Mouse (Mus musculus): ENCODE data around the gene Nek11. TPM values are rescaled to one million over a fixed set of nuclear protein-coding genes. Genes with fewer than 3 reads are reported as not detected.

The Nek11 gene
- polyA plus RNA-seq, 1 experiment from 2014 or later: 0.43 TPM

- Histone ChIP-seq H3K4me2 (ENCODE audit: low read depth, low read length) (no peak overlapping the region), H3K27ac (replicated peaks; ENCODE audit: low read depth, low read length) (no peak overlapping the region), H3K9ac (replicated peaks; ENCODE audit: low read length) (no peak overlapping the region), H3K27me3 (ENCODE audit: control insufficient read depth, insufficient read depth, low read length) (no peaks in the 10 kb centered on the region), H3K36me3 (replicated peaks; ENCODE audit: control insufficient read depth, insufficient read depth, low read depth, low read length) (no peaks in the 10 kb centered on the region), H3K4me1 (ENCODE audit: control insufficient read depth, insufficient read depth, low read length) (no peaks in the 10 kb centered on the region), H3K9me3 (replicated peaks; ENCODE audit: control insufficient read depth, low read length) (no peaks in the 10 kb centered on the region), H3K4me3 (ENCODE audit: low read depth, low read length) (no peak overlapping the region)
- ATAC-seq (replicated peaks; ENCODE audit: insufficient number of reproducible peaks, low FRiP score, low TSS enrichment, low read depth): no peak
- WGBS: 35% methylated on average over 9 of the region's 9 CpGs
- peak; percentile 67 for DNase-seq (ENCODE audit: low spot score)
Measured at GRCm38 (mm10) chr9:105309553-105310281, 85.6 kb downstream of the Nek11 start.

- ATAC-seq (replicated peaks; ENCODE audit: insufficient number of reproducible peaks, low FRiP score, low TSS enrichment, low read depth) (no peak), DNase-seq (ENCODE audit: low spot score) (no peak)
- no peaks in the 10 kb centered on the region for H3K36me3 ChIP-seq (replicated peaks; ENCODE audit: control insufficient read depth, insufficient read depth, low read depth, low read length)
- H3K9me3 ChIP-seq (replicated peaks; ENCODE audit: control insufficient read depth, low read length): no peaks in the 10 kb centered on the region
- no peak overlapping the region for H3K4me3 ChIP-seq (ENCODE audit: low read depth, low read length)
- H3K27ac ChIP-seq (replicated peaks; ENCODE audit: low read depth, low read length): no peak overlapping the region
- no peaks in the 10 kb centered on the region for H3K4me1 ChIP-seq (ENCODE audit: control insufficient read depth, insufficient read depth, low read length)
- no peak overlapping the region for H3K4me2 ChIP-seq (ENCODE audit: low read depth, low read length)
- 90% methylated on average over 2 of the region's 2 CpGs for WGBS
- no peaks in the 10 kb centered on the region for H3K27me3 ChIP-seq (ENCODE audit: control insufficient read depth, insufficient read depth, low read length)
- no peak overlapping the region for H3K9ac ChIP-seq (replicated peaks; ENCODE audit: low read length)
Measured at GRCm38 (mm10) chr9:105306042-105306441, 89.3 kb downstream of the Nek11 start.

- ATAC-seq (replicated peaks; ENCODE audit: insufficient number of reproducible peaks, low FRiP score, low TSS enrichment, low read depth) (no peak), DNase-seq (ENCODE audit: low spot score) (no peak)
- Histone ChIP-seq H3K4me2 (ENCODE audit: low read depth, low read length) (no peak overlapping the region), H3K27me3 (ENCODE audit: control insufficient read depth, insufficient read depth, low read length) (no peaks in the 10 kb centered on the region), H3K4me1 (ENCODE audit: control insufficient read depth, insufficient read depth, low read length) (no peaks in the 10 kb centered on the region), H3K4me3 (ENCODE audit: low read depth, low read length) (no peak overlapping the region), H3K36me3 (replicated peaks; ENCODE audit: control insufficient read depth, insufficient read depth, low read depth, low read length) (no peaks in the 10 kb centered on the region), H3K9ac (replicated peaks; ENCODE audit: low read length) (no peak overlapping the region), H3K27ac (replicated peaks; ENCODE audit: low read depth, low read length) (no peak overlapping the region), H3K9me3 (replicated peaks; ENCODE audit: control insufficient read depth, low read length) (no peaks in the 10 kb centered on the region)
- WGBS: 76% methylated on average over 3 of the region's 3 CpGs
Measured at GRCm38 (mm10) chr9:105302230-105302629, 93.1 kb downstream of the Nek11 start.

- 86% methylated on average over 1 of the region's 1 CpGs for WGBS
- ATAC-seq (replicated peaks; ENCODE audit: insufficient number of reproducible peaks, low FRiP score, low TSS enrichment, low read depth): no peak
Measured at GRCm38 (mm10) chr9:105301396-105301795, 93.9 kb downstream of the Nek11 start.

GRCm38 (mm10) chr9:105300738-105301325, 94.5 kb downstream of the Nek11 start:
- Histone ChIP-seq H3K4me2 (ENCODE audit: low read depth, low read length) (no peak overlapping the region), H3K9me3 (replicated peaks; ENCODE audit: control insufficient read depth, low read length) (no peaks in the 10 kb centered on the region), H3K27me3 (ENCODE audit: control insufficient read depth, insufficient read depth, low read length) (no peaks in the 10 kb centered on the region), H3K27ac (replicated peaks; ENCODE audit: low read depth, low read length) (no peak overlapping the region), H3K36me3 (replicated peaks; ENCODE audit: control insufficient read depth, insufficient read depth, low read depth, low read length) (no peaks in the 10 kb centered on the region), H3K4me1 (ENCODE audit: control insufficient read depth, insufficient read depth, low read length) (no peaks in the 10 kb centered on the region), H3K9ac (replicated peaks; ENCODE audit: low read length) (no peak overlapping the region), H3K4me3 (ENCODE audit: low read depth, low read length) (no peak overlapping the region)
- DNase-seq (ENCODE audit: low spot score) (no peak), ATAC-seq (replicated peaks; ENCODE audit: insufficient number of reproducible peaks, low FRiP score, low TSS enrichment, low read depth) (no peak)
- 84% methylated on average over 2 of the region's 2 CpGs for WGBS

More at GRCm38 (mm10) chr9:105301396-105301795, 93.9 kb downstream of the Nek11 start:
- Histone ChIP-seq H3K4me2 (ENCODE audit: low read depth, low read length) (no peak overlapping the region), H3K4me1 (ENCODE audit: control insufficient read depth, insufficient read depth, low read length) (no peaks in the 10 kb centered on the region), H3K27me3 (ENCODE audit: control insufficient read depth, insufficient read depth, low read length) (no peaks in the 10 kb centered on the region), H3K27ac (replicated peaks; ENCODE audit: low read depth, low read length) (no peak overlapping the region), H3K4me3 (ENCODE audit: low read depth, low read length) (no peak overlapping the region), H3K36me3 (replicated peaks; ENCODE audit: control insufficient read depth, insufficient read depth, low read depth, low read length) (no peaks in the 10 kb centered on the region), H3K9me3 (replicated peaks; ENCODE audit: control insufficient read depth, low read length) (no peaks in the 10 kb centered on the region), H3K9ac (replicated peaks; ENCODE audit: low read length) (no peak overlapping the region)
- no peak for DNase-seq (ENCODE audit: low spot score)

GRCm38 (mm10) chr9:105284670-105285069, 110.7 kb downstream of the Nek11 start:
- WGBS: 43% methylated on average over 7 of the region's 7 CpGs
- Histone ChIP-seq H3K27ac (replicated peaks; ENCODE audit: low read depth, low read length) (no peak overlapping the region), H3K4me1 (ENCODE audit: control insufficient read depth, insufficient read depth, low read length) (no peaks in the 10 kb centered on the region), H3K9ac (replicated peaks; ENCODE audit: low read length) (no peak overlapping the region), H3K4me2 (ENCODE audit: low read depth, low read length) (no peak overlapping the region), H3K36me3 (replicated peaks; ENCODE audit: control insufficient read depth, insufficient read depth, low read depth, low read length) (no peaks in the 10 kb centered on the region), H3K4me3 (ENCODE audit: low read depth, low read length) (no peak overlapping the region), H3K9me3 (replicated peaks; ENCODE audit: control insufficient read depth, low read length) (no peaks in the 10 kb centered on the region), H3K27me3 (ENCODE audit: control insufficient read depth, insufficient read depth, low read length) (no peaks in the 10 kb centered on the region)
- no peak for ATAC-seq (replicated peaks; ENCODE audit: insufficient number of reproducible peaks, low FRiP score, low TSS enrichment, low read depth)
- DNase-seq (ENCODE audit: low spot score): no peak

- H3K4me2 ChIP-seq (ENCODE audit: low read depth, low read length): no peak overlapping the region
- H3K36me3 ChIP-seq (replicated peaks; ENCODE audit: control insufficient read depth, insufficient read depth, low read depth, low read length): no peaks in the 10 kb centered on the region
- H3K27ac ChIP-seq (replicated peaks; ENCODE audit: low read depth, low read length): no peak overlapping the region
- H3K27me3 ChIP-seq (ENCODE audit: control insufficient read depth, insufficient read depth, low read length): no peaks in the 10 kb centered on the region
- H3K9ac ChIP-seq (replicated peaks; ENCODE audit: low read length): no peak overlapping the region
- H3K4me3 ChIP-seq (ENCODE audit: low read depth, low read length): no peak overlapping the region
- WGBS: 35% methylated on average over 4 of the region's 4 CpGs
- DNase-seq (ENCODE audit: low spot score): peak; percentile 59
- no peak for ATAC-seq (replicated peaks; ENCODE audit: insufficient number of reproducible peaks, low FRiP score, low TSS enrichment, low read depth)
- H3K4me1 ChIP-seq (ENCODE audit: control insufficient read depth, insufficient read depth, low read length): no peaks in the 10 kb centered on the region
- H3K9me3 ChIP-seq (replicated peaks; ENCODE audit: control insufficient read depth, low read length): no peaks in the 10 kb centered on the region
Measured at GRCm38 (mm10) chr9:105282725-105283124, 112.6 kb downstream of the Nek11 start.

- Histone ChIP-seq H3K4me3 (ENCODE audit: low read depth, low read length) (no peak overlapping the region), H3K4me1 (ENCODE audit: control insufficient read depth, insufficient read depth, low read length) (no peaks in the 10 kb centered on the region), H3K36me3 (replicated peaks; ENCODE audit: control insufficient read depth, insufficient read depth, low read depth, low read length) (no peaks in the 10 kb centered on the region), H3K9ac (replicated peaks; ENCODE audit: low read length) (no peak overlapping the region), H3K9me3 (replicated peaks; ENCODE audit: control insufficient read depth, low read length) (no peaks in the 10 kb centered on the region), H3K27me3 (ENCODE audit: control insufficient read depth, insufficient read depth, low read length) (no peaks in the 10 kb centered on the region), H3K27ac (replicated peaks; ENCODE audit: low read depth, low read length) (no peak overlapping the region), H3K4me2 (ENCODE audit: low read depth, low read length) (no peak overlapping the region)
- 89% methylated on average over 3 of the region's 3 CpGs for WGBS
- ATAC-seq (replicated peaks; ENCODE audit: insufficient number of reproducible peaks, low FRiP score, low TSS enrichment, low read depth) (no peak), DNase-seq (ENCODE audit: low spot score) (no peak)
Measured at GRCm38 (mm10) chr9:105274925-105275324, 120.4 kb downstream of the Nek11 start.

All from embryonic facial prominence, embryonic 11.5 days (tissue).